Mouse (Mus musculus) erythroblast, embryonic 14.5 days (primary cell): ENCODE data around the gene Acp4.

Experiments used
- GATA1 ChIP-seq: IDR thresholded peaks from 2 replicates; pipeline ENCODE4 v1.6.1; 2012; ENCODE audit warnings: low read length, inconsistent platforms, mixed read lengths
- TAL1 ChIP-seq: IDR thresholded peaks from 3 replicates; pipeline ENCODE4 v1.6.1; 2012; ENCODE audit warnings: low read length, inconsistent platforms, mixed read lengths

DNA sequence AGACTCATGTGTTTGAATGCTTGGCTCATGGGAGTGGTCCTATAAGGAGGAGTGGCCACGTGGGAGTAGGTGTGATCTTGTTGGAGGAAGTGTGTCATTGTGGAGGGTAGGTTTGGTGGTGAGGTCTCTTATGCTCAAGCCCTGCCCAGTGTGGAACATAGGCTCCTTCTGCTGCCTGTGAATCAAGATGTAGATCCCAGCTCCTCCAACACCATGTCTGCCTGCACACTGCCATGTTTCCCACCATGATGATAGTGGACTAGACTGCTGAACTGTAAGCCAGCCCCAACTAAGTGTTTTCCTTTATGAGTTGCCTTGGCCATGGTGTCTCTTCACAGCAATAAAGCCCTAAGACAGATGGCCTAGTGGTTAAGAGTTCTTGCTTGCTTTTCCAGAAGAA lies 13.1 kb downstream of the Acp4 start:
- TF ChIP-seq GATA1 = no peak
- TF ChIP-seq TAL1 = no peak
